In genomic region chr11:67675562-67676540, GRCm38 (mm10) we compare ENCODE assay signal across 9 mouse cellular contexts. TPM values are rescaled to one million over a fixed set of nuclear protein-coding genes. Genes with fewer than 3 reads are reported as not detected.
DNase-seq lines count a peak whose midpoint lies in the region; ATAC-seq and TF ChIP-seq lines count a peak whose summit lies in the region.
"Had no signal": no experiment of that assay in that cellular context is flagged by ENCODE, and none has a peak within 500 bp of the region (broad histone marks: within the 10 kb centered on the region; RNA-seq: fewer than 3 reads in every experiment).

No protein-coding gene starts in this region.

- H3K27me3 ChIP-seq in liver, adult 2 months (ENCODE audit: control insufficient read depth, insufficient read depth, low read length): no peaks in the 10 kb centered on the region
- no peaks in the 10 kb centered on the region for H3K27me3 ChIP-seq in liver, embryonic 11.5 days (replicated peaks; ENCODE audit: control insufficient read depth, insufficient read depth, low read length)
- no peaks in the 10 kb centered on the region for H3K27me3 ChIP-seq in hindbrain, embryonic 14.5 days (ENCODE audit: control insufficient read depth, insufficient read depth, low read length)
- H3K27me3 ChIP-seq in limb, embryonic 13.5 days: no peaks in the 10 kb centered on the region
- H3K27me3 ChIP-seq: stomach, embryonic 15.5 days had no signal

- no peak overlapping the region for H3K4me3 ChIP-seq in liver, adult 2 months (ENCODE audit: insufficient read depth, low read depth, low read length)
- H3K4me3 ChIP-seq in liver, embryonic 11.5 days (ENCODE audit: low read depth, low read length): no peak overlapping the region
- H3K4me3 ChIP-seq in hindbrain, embryonic 14.5 days (replicated peaks; ENCODE audit: low read length): no peak overlapping the region
- no peak overlapping the region for H3K4me3 ChIP-seq in limb, embryonic 13.5 days
- H3K4me3 ChIP-seq: stomach, embryonic 15.5 days had no signal

- 57% methylated on average over 12 of the region's 12 CpGs for WGBS in liver, adult 2 months
- 37% methylated on average over 12 of the region's 12 CpGs for WGBS in liver, embryonic 11.5 days
- 67% methylated on average over 12 of the region's 12 CpGs for WGBS in hindbrain, embryonic 14.5 days
- 61% methylated on average over 12 of the region's 12 CpGs for WGBS in limb, embryonic 13.5 days

- no peaks in the 10 kb centered on the region for H3K4me1 ChIP-seq in liver, adult 2 months (ENCODE audit: control insufficient read depth, insufficient read depth, low read length)
- no peaks in the 10 kb centered on the region for H3K4me1 ChIP-seq in liver, embryonic 11.5 days (replicated peaks; ENCODE audit: control insufficient read depth, insufficient read depth, low read length)
- no peaks in the 10 kb centered on the region for H3K4me1 ChIP-seq in hindbrain, embryonic 14.5 days (replicated peaks; ENCODE audit: control insufficient read depth, insufficient read depth, low read length)
- H3K4me1 ChIP-seq in limb, embryonic 13.5 days: no peaks in the 10 kb centered on the region
- H3K4me1 ChIP-seq: stomach, embryonic 15.5 days had no signal

- no peak for TF ChIP-seq POLR2A in liver, adult 2 months (IDR thresholded peaks at IDR 0.05; ENCODE audit: extremely low read depth, insufficient read depth, low read length)

- no peaks in the 10 kb centered on the region for H3K79me2 ChIP-seq in liver, adult 2 months (ENCODE audit: control insufficient read depth, insufficient read depth, low read length)

- no peak overlapping the region for H3K4me2 ChIP-seq in liver, embryonic 11.5 days
- H3K4me2 ChIP-seq in hindbrain, embryonic 14.5 days (replicated peaks): no peak overlapping the region
- no peak overlapping the region for H3K4me2 ChIP-seq in limb, embryonic 13.5 days (replicated peaks)
- H3K4me2 ChIP-seq: stomach, embryonic 15.5 days had no signal

- no peaks in the 10 kb centered on the region for H3K9me3 ChIP-seq in liver, embryonic 11.5 days (ENCODE audit: control insufficient read depth, low read length)
- H3K9me3 ChIP-seq in hindbrain, embryonic 14.5 days (ENCODE audit: control insufficient read depth, low read length): no peaks in the 10 kb centered on the region
- H3K9me3 ChIP-seq in limb, embryonic 13.5 days: no peaks in the 10 kb centered on the region
- H3K9me3 ChIP-seq: stomach, embryonic 15.5 days had no signal

- peak; percentile 60 for TF ChIP-seq CTCF in liver, adult 2 months (IDR thresholded peaks at IDR 0.05; ENCODE audit: low read depth, low read length)

- no peak overlapping the region for H3K9ac ChIP-seq in liver, adult 2 months (ENCODE audit: low read depth, low read length)
- no peak overlapping the region for H3K9ac ChIP-seq in liver, embryonic 11.5 days (ENCODE audit: low read depth, low read length)
- no peak overlapping the region for H3K9ac ChIP-seq in hindbrain, embryonic 14.5 days
- H3K9ac ChIP-seq in limb, embryonic 13.5 days: no peak overlapping the region
- H3K9ac ChIP-seq: stomach, embryonic 15.5 days had no signal

- no peaks in the 10 kb centered on the region for H3K36me3 ChIP-seq in liver, adult 2 months (ENCODE audit: control insufficient read depth, insufficient read depth, low read length)
- H3K36me3 ChIP-seq in liver, embryonic 11.5 days (ENCODE audit: control insufficient read depth, insufficient read depth, low read length): no peaks in the 10 kb centered on the region
- H3K36me3 ChIP-seq in hindbrain, embryonic 14.5 days (replicated peaks; ENCODE audit: control insufficient read depth, insufficient read depth): no peaks in the 10 kb centered on the region
- no peaks in the 10 kb centered on the region for H3K36me3 ChIP-seq in limb, embryonic 13.5 days
- H3K36me3 ChIP-seq: stomach, embryonic 15.5 days had no signal

- H3K27ac ChIP-seq in liver, adult 2 months (replicated peaks; ENCODE audit: insufficient read depth, low read depth, low read length): no peak overlapping the region
- H3K27ac ChIP-seq in liver, embryonic 11.5 days (ENCODE audit: low read depth, low read length): no peak overlapping the region
- no peak overlapping the region for H3K27ac ChIP-seq in hindbrain, embryonic 14.5 days
- no peak overlapping the region for H3K27ac ChIP-seq in limb, embryonic 13.5 days
- H3K27ac ChIP-seq: stomach, embryonic 15.5 days had no signal

- DNase-seq in liver, adult 2 months (ENCODE audit: extremely low read depth, low read depth, low spot score): peak; percentile 30
- no peak for DNase-seq in liver, embryonic 11.5 days (ENCODE audit: low spot score)
- peak; percentile 70 for DNase-seq in ZHBTc4 (ENCODE audit: low read depth, low spot score)
- peak; percentile 65 for DNase-seq in embryo, embryonic 11.5 days (ENCODE audit: low read depth, low spot score)
- DNase-seq in hindbrain, embryonic 14.5 days (ENCODE audit: low spot score): peak; percentile 91
- DNase-seq in neural tube, embryonic 10.5 days (ENCODE audit: extremely low spot score, low spot score): peak; percentile 58
- DNase-seq in frontal cortex, postnatal 14 days (ENCODE audit: low spot score in 2 of 2): no peak

- ATAC-seq in liver, embryonic 11.5 days (replicated peaks; ENCODE audit: low FRiP score): no peak
- ATAC-seq in hindbrain, embryonic 14.5 days (ENCODE audit: low FRiP score): peak; percentile 64; the same call in 1 of the 2 replicates
- peak; percentile 67; the same call in 1 of the 2 replicates for ATAC-seq in limb, embryonic 13.5 days (ENCODE audit: low FRiP score, low read depth)

RNA-seq across cellular contexts. Expression of gene Rcvrn, which starts 19.3 kb away (rescaled TPM):
- total RNA-seq in liver, adult 2 months (2014; rRNA removed): not detected in 2 replicates
- polyA plus RNA-seq in liver, adult 2 months (2012; rRNA removed): not detected in 2 replicates
- not detected in 2 replicates for polyA plus RNA-seq in liver, embryonic 11.5 days (2014; fragmentation: Nextera tagmentation; extraction: Ambion mirVana)
- not detected in 2 replicates for polyA plus RNA-seq in hindbrain, embryonic 14.5 days (2014; fragmentation: Nextera tagmentation; extraction: Ambion mirVana)
- not detected in 2 replicates for polyA plus RNA-seq in limb, embryonic 13.5 days (2015; fragmentation: Nextera tagmentation; extraction: Ambion mirVana)
- polyA plus RNA-seq: stomach, embryonic 15.5 days had no signal

Comparison
In these comparisons a context has a peak if more than half of its experiments do, and no peak if none do; other contexts are left out.
1. DNase-seq: peak in liver, adult 2 months (single experiment), ZHBTc4 (single experiment), embryo, embryonic 11.5 days (single experiment), hindbrain, embryonic 14.5 days (single experiment) and neural tube, embryonic 10.5 days (single experiment); none in liver, embryonic 11.5 days (single experiment) and frontal cortex, postnatal 14 days (0 of 2).